Mouse (Mus musculus) lung, adult 2 months (tissue): ENCODE data around the gene Gm15517.

Experiments
- CTCF ChIP-seq: fragments of 200-500 bp; IDR thresholded peaks from 2 replicates; pipeline ENCODE4 v1.5.1; 2011; ENCODE audit warnings: mild to moderate bottlenecking, low read length, control low read depth; ENCODE audit not compliant: insufficient read depth
- POLR2A ChIP-seq: fragments of 200-500 bp; IDR thresholded peaks from 2 replicates; pipeline ENCODE4 v1.6.1; 2011; ENCODE audit warnings: low read depth, mild to moderate bottlenecking, control low read depth, low read length, borderline replicate concordance; ENCODE audit errors: extremely low read depth

DNA sequence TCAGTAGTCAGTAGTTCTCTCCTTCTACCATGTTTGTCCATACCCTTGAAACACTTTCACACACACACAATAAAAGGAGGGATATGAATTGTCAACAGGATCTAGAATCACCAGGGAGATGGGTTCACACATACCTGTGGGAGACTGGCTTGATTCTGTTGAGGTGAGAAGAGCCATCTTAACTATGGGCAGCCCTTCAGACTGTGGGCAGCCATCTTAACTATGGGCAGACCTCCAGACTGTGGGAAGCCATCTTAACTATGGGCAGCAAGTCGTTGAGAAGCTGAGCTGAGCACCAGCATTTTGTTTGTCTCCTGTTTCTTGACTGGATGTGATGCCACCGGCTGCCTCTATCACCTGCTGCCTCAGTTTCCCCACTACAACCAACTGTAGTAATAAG lies 10.1 kb downstream of the Gm15517 start:
- no peak for TF ChIP-seq CTCF
- no peak for TF ChIP-seq POLR2A
